Mouse (Mus musculus): ENCODE measurements around the gene Eef1g.

DNA sequence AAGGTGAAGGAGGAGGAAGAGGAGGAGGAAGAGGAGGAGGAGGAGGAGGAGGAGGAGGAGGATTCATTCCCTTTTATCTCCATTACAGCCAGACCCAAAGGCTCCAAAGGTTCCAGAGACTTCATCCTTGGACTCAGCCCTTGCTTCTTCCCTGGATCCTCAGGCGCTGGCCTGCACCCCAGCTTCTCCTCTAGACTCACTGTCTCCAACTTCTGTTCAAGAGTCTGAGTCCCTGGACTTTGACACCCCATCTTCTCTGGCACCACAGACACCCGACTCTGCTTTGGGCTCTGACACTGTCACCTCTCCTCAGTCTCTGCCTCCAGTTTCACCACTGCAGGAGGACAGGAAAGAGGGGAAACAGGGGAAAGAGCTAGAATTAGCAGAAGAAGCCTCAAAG lies 4.6 kb upstream of the Eef1g start:
- no peak for TF ChIP-seq CTCF (IDR thresholded peaks at IDR 0.05; ENCODE audit: borderline replicate concordance, control insufficient read depth, extremely low read depth, insufficient read depth, low read length, poor library complexity)
- TF ChIP-seq POLR2A (IDR thresholded peaks at IDR 0.05; ENCODE audit: control insufficient read depth, extremely low read depth, insufficient read depth, low read length, poor library complexity) = no peak
